Mouse (Mus musculus): ENCODE measurements around the gene Slc16a3. TPM values are rescaled to one million over a fixed set of nuclear protein-coding genes. Genes with fewer than 3 reads are reported as not detected.

The Slc16a3 gene
- total RNA-seq, 2 experiments from 2014 or later = 365 to 521 TPM

- DNase-seq = no peak
- intact Hi-C loops (cut with DNase I) = no loop called here
These were observed 53.7 kb downstream of the Slc16a3 start for GRCm38 (mm10) chr11:121001966-121002365.

- intact Hi-C loops (cut with DNase I) = no loop called here
These were observed 56.0 kb downstream of the Slc16a3 start for GRCm38 (mm10) chr11:121004281-121004680.

GRCm38 (mm10) chr11:121006184-121006583, 57.9 kb downstream of the Slc16a3 start:
- DNase-seq = no peak
- intact Hi-C loops (cut with DNase I) = no loop called here

More at GRCm38 (mm10) chr11:121004281-121004680, 56.0 kb downstream of the Slc16a3 start:
- no peak for DNase-seq

GRCm38 (mm10) chr11:121010044-121010755, 61.9 kb downstream of the Slc16a3 start:
- intact Hi-C loops (cut with DNase I) = no loop called here

More at GRCm38 (mm10) chr11:121010044-121010755, 61.9 kb downstream of the Slc16a3 start:
- no peak for DNase-seq

Other genes with a start within 250 kb of the Slc16a3 start
- gene Cenpx, start 234.7 kb upstream of the Slc16a3 start, total RNA-seq (2021) = 10 to 100 TPM; 23.2 to 27.0 TPM
- gene Lrrc45, start 234.6 kb upstream of the Slc16a3 start, total RNA-seq (2021) = 1 to 10 TPM; 3.7 to 4.1 TPM
- gene Rac3, start 227.0 kb upstream of the Slc16a3 start, total RNA-seq (2021) = under 1 TPM; 0.84 to 0.92 TPM
- 1 to 10 TPM; 4.5 to 9.2 TPM for gene Dcxr, start 221.2 kb upstream of the Slc16a3 start, total RNA-seq (2021)
- 10 to 100 TPM in 1 of 2 experiments, 1 to 10 TPM in 1; 9.2 to 15.8 TPM for gene Cbr2, start 216.4 kb upstream of the Slc16a3 start, total RNA-seq (2021)
- gene Hmga1b, start 185.7 kb upstream of the Slc16a3 start, total RNA-seq (2021) = 10 to 100 TPM; 29.5 to 31.9 TPM
- 1 to 10 TPM; 9.9 to 10.0 TPM for gene Rfng, start 164.3 kb upstream of the Slc16a3 start, total RNA-seq (2021)
- 10 to 100 TPM; 52.6 to 52.7 TPM for gene Gps1, start 164.2 kb upstream of the Slc16a3 start, total RNA-seq (2021)
- 10 to 100 TPM; 31.3 to 32.9 TPM for gene Dus1l, start 152.1 kb upstream of the Slc16a3 start, total RNA-seq (2021)
- gene Fasn, start 123.9 kb upstream of the Slc16a3 start, total RNA-seq (2021) = 10 to 100 TPM; 12.5 to 20.0 TPM
- gene Ccdc57, start 15.6 kb upstream of the Slc16a3 start, total RNA-seq (2021) = 1 to 10 TPM; 4.1 to 4.9 TPM
- gene Csnk1d, start 42.9 kb downstream of the Slc16a3 start, total RNA-seq (2021) = 10 to 100 TPM; 51.6 to 54.5 TPM
- gene Cd7, start 90.9 kb downstream of the Slc16a3 start, total RNA-seq (2021) = not detected
- gene Sectm1b, start 115.1 kb downstream of the Slc16a3 start, total RNA-seq (2021) = not detected
- gene Sectm1a, start 132.7 kb downstream of the Slc16a3 start, total RNA-seq (2021) = not detected
- gene Tex19.2, start 170.2 kb downstream of the Slc16a3 start, total RNA-seq (2021) = not detected
- not detected for gene Tex19.1, start 197.7 kb downstream of the Slc16a3 start, total RNA-seq (2021)
- gene Uts2r, start 211.8 kb downstream of the Slc16a3 start, total RNA-seq (2021) = 1 to 10 TPM; 1.4 to 1.5 TPM

Data from gastrocnemius, postnatal 36 days (tissue).